Mouse (Mus musculus): ENCODE data around the gene Ulk4. TPM values are rescaled to one million over a fixed set of nuclear protein-coding genes. Genes with fewer than 3 reads are reported as not detected.
A peak's percentile ranks its signal among the peaks of the same experiment; 100 is the strongest.

Ulk4 gene
- polyA plus RNA-seq, 1 experiment = 1.1 TPM

- H3ac ChIP-seq (ENCODE audit: control insufficient read depth, insufficient read length, low read depth) = no peak overlapping the region
- H3K79me2 ChIP-seq (ENCODE audit: control insufficient read depth, insufficient read depth) = peaks cover 100% of the 10 kb centered on the region
- no peaks in the 10 kb centered on the region for H3K27me3 ChIP-seq (ENCODE audit: control insufficient read depth, insufficient read depth, insufficient read length)
- peaks cover 38% of the 10 kb centered on the region for H3K36me3 ChIP-seq (ENCODE audit: control insufficient read depth, insufficient read depth)
- no peak overlapping the region for H3K4me3 ChIP-seq (ENCODE audit: insufficient read depth, poor library complexity, severe bottlenecking)
- TF ChIP-seq CTCF (IDR thresholded peaks at IDR 0.05; ENCODE audit: control insufficient read depth, insufficient read depth, insufficient read length) = no peak
- no peak for TF ChIP-seq CEBPB (IDR thresholded peaks at IDR 0.05; ENCODE audit: low read depth)
- TF ChIP-seq MAX (IDR thresholded peaks at IDR 0.05) = no peak
- no peak for TF ChIP-seq MYOG (IDR thresholded peaks at IDR 0.05; ENCODE audit: control insufficient read depth, extremely low read depth, insufficient read length)
- no peak for TF ChIP-seq MYOD1 (IDR thresholded peaks at IDR 0.05; ENCODE audit: control insufficient read depth, insufficient read length, low read depth)
- TF ChIP-seq FOSL1 (IDR thresholded peaks at IDR 0.05; ENCODE audit: insufficient read depth, low read length, poor library complexity, severe bottlenecking) = no peak
- no peak for TF ChIP-seq USF1 (IDR thresholded peaks at IDR 0.05; ENCODE audit: low read depth)
- H3K79me3 ChIP-seq (ENCODE audit: low read depth) = peaks cover 100% of the 10 kb centered on the region
Measured at GRCm38 (mm10) chr9:120943757-120944156, 333.2 kb downstream of the Ulk4 start.

DNA sequence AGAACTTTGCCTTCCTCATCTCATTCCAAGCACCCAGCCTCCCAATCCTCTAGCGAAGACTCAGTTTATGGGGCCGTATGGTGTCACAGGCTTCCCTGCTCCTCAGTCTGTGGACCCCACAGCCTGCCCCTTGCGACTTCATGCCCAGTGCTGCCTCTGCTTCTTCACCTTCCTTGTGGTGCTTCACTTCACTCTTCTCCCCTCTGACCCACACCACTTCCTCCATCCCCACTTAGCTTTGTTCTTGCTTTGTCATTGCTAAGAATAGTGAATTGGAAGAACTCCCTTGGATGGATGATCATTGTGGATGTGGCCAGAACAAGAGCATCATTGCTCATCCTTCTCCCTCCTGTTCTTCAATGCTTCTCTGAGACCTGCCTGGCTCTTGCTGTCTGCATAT is 336.1 kb downstream of the Ulk4 start:
- Histone ChIP-seq H3K36me3 (ENCODE audit: control insufficient read depth, insufficient read depth) (peaks cover 46% of the 10 kb centered on the region), H3ac (ENCODE audit: control insufficient read depth, insufficient read length, low read depth) (no peak overlapping the region), H3K4me3 (ENCODE audit: insufficient read depth, poor library complexity, severe bottlenecking) (no peak overlapping the region), H3K27me3 (ENCODE audit: control insufficient read depth, insufficient read depth, insufficient read length) (no peaks in the 10 kb centered on the region), H3K79me2 (ENCODE audit: control insufficient read depth, insufficient read depth) (peaks cover 100% of the 10 kb centered on the region), H3K79me3 (ENCODE audit: low read depth) (peaks cover 100% of the 10 kb centered on the region)
- TF ChIP-seq MAX (IDR thresholded peaks at IDR 0.05) (no peak), CEBPB (IDR thresholded peaks at IDR 0.05; ENCODE audit: low read depth) (no peak), MYOG (IDR thresholded peaks at IDR 0.05; ENCODE audit: control insufficient read depth, extremely low read depth, insufficient read length) (no peak), CTCF (IDR thresholded peaks at IDR 0.05; ENCODE audit: control insufficient read depth, insufficient read depth, insufficient read length) (no peak), MYOD1 (IDR thresholded peaks at IDR 0.05; ENCODE audit: control insufficient read depth, insufficient read length, low read depth) (no peak), USF1 (IDR thresholded peaks at IDR 0.05; ENCODE audit: low read depth) (no peak), FOSL1 (IDR thresholded peaks at IDR 0.05; ENCODE audit: insufficient read depth, low read length, poor library complexity, severe bottlenecking) (no peak)

DNA sequence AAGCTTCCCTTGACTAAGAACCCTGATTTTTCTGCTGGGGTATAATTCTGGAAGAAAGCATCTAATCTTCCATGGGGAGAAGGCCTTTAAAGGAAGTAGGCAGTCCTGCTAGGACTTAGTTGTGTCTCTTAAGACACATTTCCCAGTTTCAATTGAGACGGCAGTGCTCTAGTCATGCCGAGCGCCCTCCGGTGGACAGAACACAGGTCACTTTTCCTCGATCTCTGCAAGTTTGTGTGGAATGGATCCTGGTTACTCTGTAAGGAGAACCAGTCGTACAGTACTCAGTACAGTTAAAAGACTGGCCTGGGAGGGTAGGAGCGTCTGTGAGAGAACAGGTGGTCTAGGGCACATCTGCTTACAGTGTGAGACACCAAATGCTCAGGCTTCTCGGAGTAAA is 340.6 kb downstream of the Ulk4 start:
- Histone ChIP-seq H3K36me3 (ENCODE audit: control insufficient read depth, insufficient read depth) (peaks cover 28% of the 10 kb centered on the region), H3ac (ENCODE audit: control insufficient read depth, insufficient read length, low read depth) (no peak overlapping the region), H3K79me3 (ENCODE audit: low read depth) (peaks cover 77% of the 10 kb centered on the region), H3K27me3 (ENCODE audit: control insufficient read depth, insufficient read depth, insufficient read length) (no peaks in the 10 kb centered on the region), H3K79me2 (ENCODE audit: control insufficient read depth, insufficient read depth) (peaks cover 78% of the 10 kb centered on the region), H3K4me3 (ENCODE audit: insufficient read depth, poor library complexity, severe bottlenecking) (no peak overlapping the region)
- TF ChIP-seq CTCF (IDR thresholded peaks at IDR 0.05; ENCODE audit: control insufficient read depth, insufficient read depth, insufficient read length) (peak; percentile 58), FOSL1 (IDR thresholded peaks at IDR 0.05; ENCODE audit: insufficient read depth, low read length, poor library complexity, severe bottlenecking) (no peak)

DNA sequence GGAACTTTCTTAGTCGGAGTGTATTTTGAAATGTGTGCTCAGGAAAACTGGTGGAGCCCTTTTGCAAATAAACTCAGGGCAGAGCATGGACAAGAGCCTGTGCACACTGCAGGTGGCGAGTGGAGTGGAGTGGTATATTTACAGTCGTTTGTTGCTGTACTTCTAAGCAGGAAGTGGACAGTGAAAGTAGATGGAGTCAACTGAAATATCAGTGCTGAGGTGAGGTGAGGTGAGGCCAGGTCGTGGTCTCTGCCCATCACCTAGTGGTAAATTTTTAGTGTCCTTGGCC is 341.4 kb downstream of the Ulk4 start:
- Histone ChIP-seq H3K79me3 (ENCODE audit: low read depth) (peaks cover 69% of the 10 kb centered on the region), H3ac (ENCODE audit: control insufficient read depth, insufficient read length, low read depth) (no peak overlapping the region), H3K27me3 (ENCODE audit: control insufficient read depth, insufficient read depth, insufficient read length) (no peaks in the 10 kb centered on the region), H3K4me3 (ENCODE audit: insufficient read depth, poor library complexity, severe bottlenecking) (peak overlapping the region; percentile 65), H3K36me3 (ENCODE audit: control insufficient read depth, insufficient read depth) (peaks cover 24% of the 10 kb centered on the region), H3K79me2 (ENCODE audit: control insufficient read depth, insufficient read depth) (peaks cover 71% of the 10 kb centered on the region)
- TF ChIP-seq MYOG (IDR thresholded peaks at IDR 0.05; ENCODE audit: control insufficient read depth, extremely low read depth, insufficient read length) (no peak), CTCF (IDR thresholded peaks at IDR 0.05; ENCODE audit: control insufficient read depth, insufficient read depth, insufficient read length) (no peak), FOSL1 (IDR thresholded peaks at IDR 0.05; ENCODE audit: insufficient read depth, low read length, poor library complexity, severe bottlenecking) (no peak), CEBPB (IDR thresholded peaks at IDR 0.05; ENCODE audit: low read depth) (no peak), MYOD1 (IDR thresholded peaks at IDR 0.05; ENCODE audit: control insufficient read depth, insufficient read length, low read depth) (no peak), USF1 (IDR thresholded peaks at IDR 0.05; ENCODE audit: low read depth) (no peak), MAX (IDR thresholded peaks at IDR 0.05) (no peak)

DNA sequence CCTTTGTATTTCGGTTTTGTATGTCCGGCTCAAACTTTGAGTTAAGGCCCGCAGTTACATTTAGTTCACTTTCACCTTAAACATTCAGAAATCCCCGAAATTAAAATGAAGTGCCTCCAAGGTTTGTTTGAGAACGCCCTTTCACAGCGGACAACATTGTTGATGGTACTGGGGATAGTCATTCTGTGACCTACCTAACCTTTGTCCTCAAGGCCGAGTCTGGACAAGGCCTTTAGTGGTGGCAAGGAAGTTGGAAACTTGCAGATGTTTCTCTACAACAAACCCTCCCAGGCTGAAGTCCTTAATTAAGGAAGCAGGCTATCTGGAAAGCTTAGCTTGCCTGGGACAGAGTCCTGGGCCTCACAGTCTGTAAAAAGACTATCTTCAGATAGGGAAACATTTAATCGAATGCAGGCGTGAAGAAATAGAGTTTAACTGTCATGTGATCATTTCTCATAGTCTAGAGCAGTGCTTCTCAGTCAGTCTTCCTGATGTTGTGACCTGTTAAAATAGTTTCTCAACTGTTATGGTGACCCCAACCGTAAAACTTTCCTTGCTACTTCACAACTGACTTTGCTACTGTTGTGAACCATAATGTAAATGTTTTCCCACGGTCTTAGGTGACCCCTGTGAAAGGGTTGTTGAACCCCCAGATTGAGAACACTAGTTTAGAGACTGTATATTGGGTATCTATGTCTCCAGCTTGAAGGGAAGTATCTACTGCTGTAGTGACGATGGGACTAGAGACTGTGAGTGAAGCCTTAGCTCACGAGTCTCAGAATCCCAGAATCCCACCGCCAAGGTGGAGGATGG is 342.0 kb downstream of the Ulk4 start:
- Histone ChIP-seq H3K79me3 (ENCODE audit: low read depth) (peaks cover 64% of the 10 kb centered on the region), H3K36me3 (ENCODE audit: control insufficient read depth, insufficient read depth) (peaks cover 21% of the 10 kb centered on the region), H3K4me3 (ENCODE audit: insufficient read depth, poor library complexity, severe bottlenecking) (peak overlapping the region; percentile 65), H3K79me2 (ENCODE audit: control insufficient read depth, insufficient read depth) (peaks cover 65% of the 10 kb centered on the region), H3ac (ENCODE audit: control insufficient read depth, insufficient read length, low read depth) (peak overlapping the region; percentile 81), H3K27me3 (ENCODE audit: control insufficient read depth, insufficient read depth, insufficient read length) (no peaks in the 10 kb centered on the region)
- TF ChIP-seq CEBPB (IDR thresholded peaks at IDR 0.05; ENCODE audit: low read depth) (no peak), FOSL1 (IDR thresholded peaks at IDR 0.05; ENCODE audit: insufficient read depth, low read length, poor library complexity, severe bottlenecking) (no peak), MYOG (IDR thresholded peaks at IDR 0.05; ENCODE audit: control insufficient read depth, extremely low read depth, insufficient read length) (no peak), USF1 (IDR thresholded peaks at IDR 0.05; ENCODE audit: low read depth) (no peak), CTCF (IDR thresholded peaks at IDR 0.05; ENCODE audit: control insufficient read depth, insufficient read depth, insufficient read length) (no peak), MAX (IDR thresholded peaks at IDR 0.05) (no peak), MYOD1 (IDR thresholded peaks at IDR 0.05; ENCODE audit: control insufficient read depth, insufficient read length, low read depth) (no peak)

All from C2C12 (cell line).